In the genomic region with DNA sequence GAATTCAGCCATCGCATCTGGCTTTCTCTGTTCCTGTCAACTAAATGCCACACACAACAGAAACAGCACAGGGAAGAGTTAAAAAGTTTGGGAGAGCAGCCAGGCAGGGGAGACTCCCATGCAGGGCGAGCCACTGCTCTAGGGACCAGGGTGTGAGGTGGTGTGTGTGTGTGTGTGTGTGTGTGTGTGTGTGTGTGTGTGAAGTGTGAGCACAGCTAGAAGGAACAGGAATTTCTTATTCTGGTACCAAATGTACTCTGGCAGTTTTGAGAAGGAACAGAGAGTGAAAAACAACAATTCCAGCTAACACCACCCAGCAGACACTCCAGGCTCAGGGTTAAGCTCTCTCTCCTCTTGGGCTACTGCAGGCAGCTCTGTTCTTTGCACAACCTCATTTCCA, we compare ENCODE assay signal across 10 mouse cellular contexts.
A peak's percentile ranks its signal among the peaks of the same experiment; 100 is the strongest.
DNase-seq lines count a peak whose midpoint lies in the region; ATAC-seq and TF ChIP-seq lines count a peak whose summit lies in the region.
"Had no signal": no experiment of that assay in that cellular context is flagged by ENCODE, and none has a peak within 500 bp of the region (broad histone marks: within the 10 kb centered on the region; RNA-seq: fewer than 3 reads in every experiment).

No protein-coding gene starts in this region.

- no peaks in the 10 kb centered on the region for H3K9me3 ChIP-seq in intestine, embryonic 15.5 days
- no peaks in the 10 kb centered on the region for H3K9me3 ChIP-seq in intestine, postnatal 0 days (ENCODE audit: control insufficient read depth)
- H3K9me3 ChIP-seq in forebrain, embryonic 15.5 days = no peaks in the 10 kb centered on the region
- no peaks in the 10 kb centered on the region for H3K9me3 ChIP-seq in lung, embryonic 14.5 days (ENCODE audit: low read depth, low read length)
- H3K9me3 ChIP-seq: embryonic facial prominence, embryonic 13.5 days had no signal

- ATAC-seq in intestine, embryonic 15.5 days = peak; percentile 51; the same call in 1 of the 2 replicates
- ATAC-seq in intestine, postnatal 0 days = no peak
- peak; percentile 76 for ATAC-seq in forebrain, embryonic 15.5 days (replicated peaks)
- ATAC-seq in lung, embryonic 14.5 days (ENCODE audit: insufficient read depth) = peak; percentile 68; the same call in 1 of the 2 replicates

- H3K4me2 ChIP-seq in intestine, embryonic 15.5 days (replicated peaks) = no peak overlapping the region
- H3K4me2 ChIP-seq in intestine, postnatal 0 days (replicated peaks; ENCODE audit: low read depth) = no peak overlapping the region
- H3K4me2 ChIP-seq in forebrain, embryonic 15.5 days (replicated peaks) = no peak overlapping the region
- H3K4me2 ChIP-seq in lung, embryonic 14.5 days = no peak overlapping the region
- H3K4me2 ChIP-seq: embryonic facial prominence, embryonic 13.5 days had no signal

- 0 out of 2 replicates have a peak, but pooled peaks cover 4% of the 10 kb centered on the region for H3K36me3 ChIP-seq in intestine, embryonic 15.5 days
- peaks cover 32% of the 10 kb centered on the region for H3K36me3 ChIP-seq in intestine, postnatal 0 days (ENCODE audit: control insufficient read depth, insufficient read depth)
- no peaks in the 10 kb centered on the region for H3K36me3 ChIP-seq in forebrain, embryonic 15.5 days
- peaks cover 11% of the 10 kb centered on the region; the same call in 1 of the 2 replicates for H3K36me3 ChIP-seq in lung, embryonic 14.5 days (ENCODE audit: insufficient read depth)

- DNase-seq in brain, adult 2 months (ENCODE audit: low read depth, low spot score) = peak; percentile 58
- peak; percentile 64 to 76 for DNase-seq in heart, postnatal 36 days
- peak; percentile 51 for DNase-seq in lung, embryonic 14.5 days
- no peak for DNase-seq in thymus, postnatal 25 days
- DNase-seq in embryo, embryonic 9.5 days (ENCODE audit: extremely low spot score) = no peak

- H3K4me3 ChIP-seq in intestine, embryonic 15.5 days (replicated peaks) = no peak overlapping the region
- no peak overlapping the region for H3K4me3 ChIP-seq in intestine, postnatal 0 days (ENCODE audit: low read depth, low read length)
- no peak overlapping the region for H3K4me3 ChIP-seq in forebrain, embryonic 15.5 days
- H3K4me3 ChIP-seq in lung, embryonic 14.5 days (ENCODE audit: low read depth, low read length) = no peak overlapping the region
- H3K4me3 ChIP-seq: embryonic facial prominence, embryonic 13.5 days had no signal

- WGBS in intestine, embryonic 15.5 days = 29% methylated on average over 2 of the region's 2 CpGs
- 46% methylated on average over 2 of the region's 2 CpGs for WGBS in intestine, postnatal 0 days
- 21% methylated on average over 2 of the region's 2 CpGs for WGBS in forebrain, embryonic 15.5 days
- WGBS in lung, embryonic 14.5 days = 21% methylated on average over 2 of the region's 2 CpGs

- H3K4me1 ChIP-seq in intestine, embryonic 15.5 days (replicated peaks) = no peaks in the 10 kb centered on the region; the same call in 1 of the 2 replicates
- H3K4me1 ChIP-seq in intestine, postnatal 0 days (replicated peaks; ENCODE audit: control insufficient read depth, insufficient read depth, low read length) = no peaks in the 10 kb centered on the region
- peaks cover 19% of the 10 kb centered on the region for H3K4me1 ChIP-seq in forebrain, embryonic 15.5 days
- H3K4me1 ChIP-seq in lung, embryonic 14.5 days (ENCODE audit: insufficient read depth) = no peaks in the 10 kb centered on the region; the same call in 1 of the 2 replicates
- H3K4me1 ChIP-seq: embryonic facial prominence, embryonic 13.5 days had no signal

- H3K9ac ChIP-seq in intestine, embryonic 15.5 days = no peak overlapping the region
- H3K9ac ChIP-seq in intestine, postnatal 0 days (ENCODE audit: low read depth, low read length) = no peak overlapping the region
- no peak overlapping the region for H3K9ac ChIP-seq in forebrain, embryonic 15.5 days (replicated peaks)
- no peak overlapping the region for H3K9ac ChIP-seq in lung, embryonic 14.5 days
- H3K9ac ChIP-seq: embryonic facial prominence, embryonic 13.5 days; liver, embryonic 14.5 days had no signal

- intact Hi-C loops in heart, postnatal 36 days (cut with DNase I) = loop anchor here (2.0 kb wide), 2 partner anchors 18 to 36 kb away; no protein-coding TSS in a partner anchor

- TF ChIP-seq CTCF in intestine, postnatal 0 days (IDR thresholded peaks at IDR 0.05; ENCODE audit: low read depth) = no peak
- no peak for TF ChIP-seq CTCF in lung, embryonic 14.5 days (IDR thresholded peaks at IDR 0.05; ENCODE audit: low read depth)

- H3K27ac ChIP-seq in intestine, embryonic 15.5 days = no peak overlapping the region
- no peak overlapping the region for H3K27ac ChIP-seq in intestine, postnatal 0 days (ENCODE audit: low read depth, low read length)
- H3K27ac ChIP-seq in forebrain, embryonic 15.5 days (replicated peaks) = peak overlapping the region; percentile 58
- peak overlapping the region; percentile 38; the same call in 1 of the 2 replicates for H3K27ac ChIP-seq in lung, embryonic 14.5 days (ENCODE audit: low read depth)
- H3K27ac ChIP-seq: embryonic facial prominence, embryonic 13.5 days; liver, embryonic 14.5 days had no signal

- no peaks in the 10 kb centered on the region for H3K27me3 ChIP-seq in intestine, embryonic 15.5 days (replicated peaks)
- H3K27me3 ChIP-seq in intestine, postnatal 0 days (replicated peaks; ENCODE audit: control insufficient read depth, insufficient read depth, low read length) = no peaks in the 10 kb centered on the region
- no peaks in the 10 kb centered on the region for H3K27me3 ChIP-seq in forebrain, embryonic 15.5 days
- H3K27me3 ChIP-seq in lung, embryonic 14.5 days (ENCODE audit: insufficient read depth, low read length) = no peaks in the 10 kb centered on the region
- H3K27me3 ChIP-seq: embryonic facial prominence, embryonic 13.5 days had no signal

Comparison
In these comparisons a context has a peak if more than half of its experiments do, and no peak if none do; other contexts are left out.
1. H3K27ac ChIP-seq: peak in forebrain, embryonic 15.5 days (single experiment) and lung, embryonic 14.5 days (single experiment); none in intestine, embryonic 15.5 days (single experiment) and intestine, postnatal 0 days (single experiment).
2. DNase-seq: peak in brain, adult 2 months (single experiment), heart, postnatal 36 days (2 of 2) and lung, embryonic 14.5 days (single experiment); none in thymus, postnatal 25 days (single experiment) and embryo, embryonic 9.5 days (single experiment).